Mouse (Mus musculus): ENCODE measurements around the gene Zswim3. TPM values are rescaled to one million over a fixed set of nuclear protein-coding genes. Genes with fewer than 3 reads are reported as not detected.

Zswim3 gene
- polyA plus RNA-seq, 1 experiment from 2014 or later, result 8.4 TPM

- Histone ChIP-seq H3K36me3 (peaks cover 44% of the 10 kb centered on the region), H3K9me3 (no peaks in the 10 kb centered on the region), H3K9ac (peak overlapping the region; percentile 85), H3K27me3 (no peaks in the 10 kb centered on the region), H3K27ac (no peak overlapping the region), H3K4me3 (peak overlapping the region; percentile 88), H3K4me2 (peak overlapping the region; percentile 79), H3K4me1 (peaks cover 29% of the 10 kb centered on the region)
- ATAC-seq (ENCODE audit: borderline replicate concordance, extremely low read depth, low FRiP score, low TSS enrichment), result no peak
- 58% methylated on average over 8 of the region's 8 CpGs for WGBS
Measured at GRCm38 (mm10) chr2:164771123-164771522, 33.8 kb upstream of the Zswim3 start.

- no peak overlapping the region for H3K4me3 ChIP-seq
- ATAC-seq (ENCODE audit: borderline replicate concordance, extremely low read depth, low FRiP score, low TSS enrichment), result no peak
- no peak overlapping the region for H3K9ac ChIP-seq
- H3K4me1 ChIP-seq, result peaks cover 29% of the 10 kb centered on the region
- H3K27ac ChIP-seq, result 0 out of 2 replicates have a peak overlapping the region, but pooled peaks have one; percentile 15
- H3K4me2 ChIP-seq, result no peak overlapping the region
- 72% methylated on average over 14 of the region's 14 CpGs for WGBS
- no peaks in the 10 kb centered on the region for H3K27me3 ChIP-seq
- no peaks in the 10 kb centered on the region for H3K9me3 ChIP-seq
- H3K36me3 ChIP-seq, result peaks cover 22% of the 10 kb centered on the region
Measured at GRCm38 (mm10) chr2:164773229-164773988, 31.5 kb upstream of the Zswim3 start.

- no peaks in the 10 kb centered on the region for H3K27me3 ChIP-seq
- no peak overlapping the region for H3K4me3 ChIP-seq
- peaks cover 29% of the 10 kb centered on the region for H3K4me1 ChIP-seq
- H3K9me3 ChIP-seq, result no peaks in the 10 kb centered on the region
- 77% methylated on average over 5 of the region's 5 CpGs for WGBS
- no peak overlapping the region for H3K9ac ChIP-seq
- ATAC-seq (ENCODE audit: borderline replicate concordance, extremely low read depth, low FRiP score, low TSS enrichment), result no peak
- peaks cover 22% of the 10 kb centered on the region for H3K36me3 ChIP-seq
- no peak overlapping the region for H3K27ac ChIP-seq
- no peak overlapping the region for H3K4me2 ChIP-seq
Measured at GRCm38 (mm10) chr2:164773989-164774364, 30.9 kb upstream of the Zswim3 start.

GRCm38 (mm10) chr2:164776130-164776529 lies 28.8 kb upstream of the Zswim3 start:
- 72% methylated on average over 6 of the region's 6 CpGs for WGBS
- no peak for ATAC-seq (ENCODE audit: borderline replicate concordance, extremely low read depth, low FRiP score, low TSS enrichment)
- Histone ChIP-seq H3K27me3 (no peaks in the 10 kb centered on the region), H3K36me3 (peaks cover 21% of the 10 kb centered on the region), H3K27ac (no peak overlapping the region), H3K9ac (no peak overlapping the region), H3K4me1 (peaks cover 20% of the 10 kb centered on the region), H3K9me3 (no peaks in the 10 kb centered on the region), H3K4me2 (no peak overlapping the region), H3K4me3 (no peak overlapping the region)

- WGBS, result 56% methylated on average over 17 of the region's 17 CpGs
- Histone ChIP-seq H3K27ac (no peak overlapping the region), H3K4me1 (peaks cover 13% of the 10 kb centered on the region), H3K9me3 (no peaks in the 10 kb centered on the region), H3K4me2 (no peak overlapping the region), H3K4me3 (no peak overlapping the region), H3K9ac (no peak overlapping the region), H3K36me3 (peaks cover 16% of the 10 kb centered on the region), H3K27me3 (no peaks in the 10 kb centered on the region)
- no peak for ATAC-seq (ENCODE audit: borderline replicate concordance, extremely low read depth, low FRiP score, low TSS enrichment)
Measured at GRCm38 (mm10) chr2:164776801-164777200, 28.1 kb upstream of the Zswim3 start.

- peaks cover 7% of the 10 kb centered on the region; the same call in 1 of the 2 replicates for H3K4me1 ChIP-seq
- no peak overlapping the region for H3K27ac ChIP-seq
- no peak overlapping the region for H3K9ac ChIP-seq
- no peak for ATAC-seq (ENCODE audit: borderline replicate concordance, extremely low read depth, low FRiP score, low TSS enrichment)
- peaks cover 10% of the 10 kb centered on the region for H3K36me3 ChIP-seq
- H3K9me3 ChIP-seq, result no peaks in the 10 kb centered on the region
- no peak overlapping the region for H3K4me2 ChIP-seq
- H3K4me3 ChIP-seq, result no peak overlapping the region
- no peaks in the 10 kb centered on the region for H3K27me3 ChIP-seq
- 75% methylated on average over 30 of the region's 30 CpGs for WGBS
Measured at GRCm38 (mm10) chr2:164777246-164778014, 27.5 kb upstream of the Zswim3 start.

GRCm38 (mm10) chr2:164778015-164778287 lies 26.9 kb upstream of the Zswim3 start:
- H3K27me3 ChIP-seq, result no peaks in the 10 kb centered on the region
- H3K36me3 ChIP-seq, result peaks cover 5% of the 10 kb centered on the region
- 93% methylated on average over 11 of the region's 11 CpGs for WGBS
- H3K9ac ChIP-seq, result no peak overlapping the region
- peaks cover 3% of the 10 kb centered on the region; the same call in 1 of the 2 replicates for H3K4me1 ChIP-seq
- no peak overlapping the region for H3K4me2 ChIP-seq
- no peak for ATAC-seq (ENCODE audit: borderline replicate concordance, extremely low read depth, low FRiP score, low TSS enrichment)
- no peaks in the 10 kb centered on the region for H3K9me3 ChIP-seq
- H3K4me3 ChIP-seq, result no peak overlapping the region
- H3K27ac ChIP-seq, result no peak overlapping the region

GRCm38 (mm10) chr2:164778809-164779208 lies 26.1 kb upstream of the Zswim3 start:
- Histone ChIP-seq H3K9me3 (no peaks in the 10 kb centered on the region), H3K36me3 (no peaks in the 10 kb centered on the region), H3K4me1 (no peaks in the 10 kb centered on the region), H3K27ac (no peak overlapping the region), H3K27me3 (no peaks in the 10 kb centered on the region), H3K4me2 (no peak overlapping the region), H3K4me3 (no peak overlapping the region), H3K9ac (no peak overlapping the region)
- no peak for ATAC-seq (ENCODE audit: borderline replicate concordance, extremely low read depth, low FRiP score, low TSS enrichment)
- 66% methylated on average over 7 of the region's 7 CpGs for WGBS

GRCm38 (mm10) chr2:164779481-164780086 lies 25.3 kb upstream of the Zswim3 start, which contains the start of gene Tnnc2:
Gene Tnnc2 (minus strand): TSS chr2:164779967.
- H3K9ac ChIP-seq, result no peak within 1 kb of the TSS
- H3K4me1 ChIP-seq, result no peaks in the 10 kb centered on the region
- WGBS, result 67% methylated on average over 8 of the region's 8 CpGs
- no peak for ATAC-seq (ENCODE audit: borderline replicate concordance, extremely low read depth, low FRiP score, low TSS enrichment)
- H3K36me3 ChIP-seq, result no peaks in the 10 kb centered on the region
- no peak within 1 kb of the TSS for H3K4me2 ChIP-seq
- no peak within 1 kb of the TSS for H3K27ac ChIP-seq
- no peak within 1 kb of the TSS for H3K4me3 ChIP-seq
- H3K27me3 ChIP-seq, result no peaks in the 10 kb centered on the region
- no peaks in the 10 kb centered on the region for H3K9me3 ChIP-seq

GRCm38 (mm10) chr2:164781876-164782275 lies 23.0 kb upstream of the Zswim3 start:
- Histone ChIP-seq H3K4me1 (peaks cover 6% of the 10 kb centered on the region), H3K27ac (no peak overlapping the region), H3K4me3 (no peak overlapping the region), H3K9ac (no peak overlapping the region), H3K36me3 (no peaks in the 10 kb centered on the region), H3K4me2 (no peak overlapping the region), H3K27me3 (no peaks in the 10 kb centered on the region), H3K9me3 (no peaks in the 10 kb centered on the region)
- ATAC-seq (ENCODE audit: borderline replicate concordance, extremely low read depth, low FRiP score, low TSS enrichment), result no peak
- WGBS, result 54% methylated on average over 4 of the region's 4 CpGs

- Histone ChIP-seq H3K4me2 (no peak overlapping the region), H3K36me3 (no peaks in the 10 kb centered on the region), H3K27me3 (no peaks in the 10 kb centered on the region), H3K4me3 (no peak overlapping the region), H3K9me3 (no peaks in the 10 kb centered on the region), H3K27ac (no peak overlapping the region), H3K9ac (no peak overlapping the region), H3K4me1 (peaks cover 24% of the 10 kb centered on the region)
- no peak for ATAC-seq (ENCODE audit: borderline replicate concordance, extremely low read depth, low FRiP score, low TSS enrichment)
- WGBS, result 74% methylated on average over 7 of the region's 7 CpGs
Measured at GRCm38 (mm10) chr2:164783926-164784581, 20.8 kb upstream of the Zswim3 start.
